Mouse (Mus musculus) cortical plate, adult 2 months (tissue): ENCODE measurements around the gene Epha7. TPM values are rescaled to one million over a fixed set of nuclear protein-coding genes. Genes with fewer than 3 reads are reported as not detected.

Experiments used
- H3K27ac ChIP-seq: fragments of 200-500 bp; 2 replicates; pipeline ENCODE4 v1.5.1; 2012; ENCODE audit warnings: low read length, control low read depth, inconsistent platforms; ENCODE audit not compliant: insufficient read depth
- H3K4me1 ChIP-seq: fragments of 200-500 bp; 2 replicates; pipeline ENCODE4 v1.6.1; 2011; ENCODE audit warnings: low read length; ENCODE audit not compliant: control insufficient read depth, insufficient read depth
- H3K4me3 ChIP-seq: fragments of 200-500 bp; 2 replicates; pipeline ENCODE4 v1.5.1; 2011; ENCODE audit warnings: mild to moderate bottlenecking, low read length, control low read depth; ENCODE audit not compliant: insufficient read depth
- CTCF ChIP-seq: fragments of 200-500 bp; IDR thresholded peaks from 2 replicates; pipeline ENCODE4 v1.5.1; 2011; ENCODE audit warnings: mild to moderate bottlenecking, control low read depth, low read length; ENCODE audit not compliant: insufficient read depth; ENCODE audit errors: extremely low read depth
- POLR2A ChIP-seq: fragments of 200-500 bp; IDR thresholded peaks from 2 replicates; pipeline ENCODE4 v1.6.1; 2011; ENCODE audit warnings: mild to moderate bottlenecking, low read length, control low read depth; ENCODE audit not compliant: insufficient read depth; ENCODE audit errors: extremely low read depth
- polyA plus RNA-seq: library from polyadenylated mRNA; depleted of rRNA; stranded (reverse); fragments of >200 nt; gene quantifications from 2 replicates; pipeline ENCODE4 v1.2.3, GENCODE M21; 2012

The Epha7 gene
- polyA plus RNA-seq, 1 experiment, result 29.3 TPM

DNA sequence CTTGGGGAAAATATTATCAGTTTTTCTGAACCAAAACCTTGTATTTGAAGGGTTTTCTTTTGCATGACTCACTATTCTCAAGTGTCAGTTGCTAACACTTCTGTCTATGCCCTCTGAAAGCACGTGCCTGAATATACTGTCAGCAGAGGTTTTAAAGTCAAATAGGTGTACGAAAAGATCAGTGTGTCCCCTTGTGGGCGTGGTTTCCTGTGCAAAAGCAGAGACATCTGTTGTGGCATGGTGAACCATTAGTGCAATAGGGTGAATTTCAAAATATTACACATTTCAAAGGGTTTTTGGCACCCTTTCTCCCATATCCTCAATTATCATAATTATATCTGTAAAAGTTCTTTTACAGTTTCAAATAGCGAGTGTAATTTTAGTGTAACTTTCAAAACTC lies 120.5 kb downstream of the Epha7 start:
- H3K27ac ChIP-seq, result no peak overlapping the region
- peaks cover 1% of the 10 kb centered on the region; the same call in 1 of the 2 replicates for H3K4me1 ChIP-seq
- no peak overlapping the region for H3K4me3 ChIP-seq
- TF ChIP-seq POLR2A (no peak), CTCF (no peak)

- no peak overlapping the region; the same call in 1 of the 2 replicates for H3K4me3 ChIP-seq
- H3K27ac ChIP-seq, result no peak overlapping the region
- H3K4me1 ChIP-seq, result peaks cover 1% of the 10 kb centered on the region; the same call in 1 of the 2 replicates
- TF ChIP-seq POLR2A (no peak), CTCF (no peak)
Observed at GRCm38 (mm10) chr4:28934802-28935201, 121.9 kb downstream of the Epha7 start.

GRCm38 (mm10) chr4:28935567-28935966 lies 122.6 kb downstream of the Epha7 start:
- Histone ChIP-seq H3K27ac (no peak overlapping the region), H3K4me3 (peak overlapping the region; percentile 6), H3K4me1 (peaks cover 1% of the 10 kb centered on the region; the same call in 1 of the 2 replicates)
- no peak for TF ChIP-seq CTCF
- TF ChIP-seq POLR2A, result no peak

GRCm38 (mm10) chr4:28940710-28941109 lies 127.8 kb downstream of the Epha7 start:
- no peak overlapping the region for H3K27ac ChIP-seq
- no peak overlapping the region for H3K4me3 ChIP-seq
- H3K4me1 ChIP-seq, result no peaks in the 10 kb centered on the region
- no peak for TF ChIP-seq POLR2A
- no peak for TF ChIP-seq CTCF

- no peak overlapping the region for H3K27ac ChIP-seq
- TF ChIP-seq POLR2A, result no peak
- no peak for TF ChIP-seq CTCF
- no peak overlapping the region for H3K4me3 ChIP-seq
- no peaks in the 10 kb centered on the region for H3K4me1 ChIP-seq
Observed at GRCm38 (mm10) chr4:28944237-28944636, 131.3 kb downstream of the Epha7 start.

DNA sequence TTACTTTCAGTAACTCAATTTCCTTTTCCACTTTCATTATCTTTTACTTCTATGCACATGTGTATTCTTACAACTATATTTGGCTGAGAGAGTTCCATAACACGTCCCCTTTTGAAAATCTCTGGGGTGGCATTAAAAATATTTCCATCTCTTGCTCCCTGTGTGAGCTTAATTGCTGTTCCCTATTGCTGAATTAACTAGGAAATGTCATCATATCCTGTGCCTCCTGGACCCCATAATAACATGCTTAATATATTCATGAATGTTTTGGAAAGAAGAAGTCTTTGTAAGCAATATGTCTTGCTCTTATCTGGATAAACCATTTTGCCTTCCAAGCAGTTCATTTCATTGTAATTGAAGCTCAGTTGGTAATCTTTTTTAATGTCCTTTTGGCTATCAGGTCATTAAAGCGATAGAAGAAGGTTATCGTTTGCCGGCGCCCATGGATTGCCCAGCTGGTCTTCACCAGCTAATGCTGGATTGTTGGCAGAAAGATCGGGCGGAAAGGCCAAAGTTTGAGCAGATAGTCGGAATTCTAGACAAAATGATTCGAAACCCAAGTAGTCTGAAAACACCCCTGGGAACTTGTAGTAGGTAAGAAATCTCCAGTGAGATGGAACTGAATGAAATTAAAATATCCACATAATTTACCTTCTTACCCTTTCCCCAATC lies 148.1 kb downstream of the Epha7 start:
- no peak for TF ChIP-seq POLR2A
- Histone ChIP-seq H3K27ac (no peak overlapping the region), H3K4me3 (no peak overlapping the region), H3K4me1 (no peaks in the 10 kb centered on the region)

DNA sequence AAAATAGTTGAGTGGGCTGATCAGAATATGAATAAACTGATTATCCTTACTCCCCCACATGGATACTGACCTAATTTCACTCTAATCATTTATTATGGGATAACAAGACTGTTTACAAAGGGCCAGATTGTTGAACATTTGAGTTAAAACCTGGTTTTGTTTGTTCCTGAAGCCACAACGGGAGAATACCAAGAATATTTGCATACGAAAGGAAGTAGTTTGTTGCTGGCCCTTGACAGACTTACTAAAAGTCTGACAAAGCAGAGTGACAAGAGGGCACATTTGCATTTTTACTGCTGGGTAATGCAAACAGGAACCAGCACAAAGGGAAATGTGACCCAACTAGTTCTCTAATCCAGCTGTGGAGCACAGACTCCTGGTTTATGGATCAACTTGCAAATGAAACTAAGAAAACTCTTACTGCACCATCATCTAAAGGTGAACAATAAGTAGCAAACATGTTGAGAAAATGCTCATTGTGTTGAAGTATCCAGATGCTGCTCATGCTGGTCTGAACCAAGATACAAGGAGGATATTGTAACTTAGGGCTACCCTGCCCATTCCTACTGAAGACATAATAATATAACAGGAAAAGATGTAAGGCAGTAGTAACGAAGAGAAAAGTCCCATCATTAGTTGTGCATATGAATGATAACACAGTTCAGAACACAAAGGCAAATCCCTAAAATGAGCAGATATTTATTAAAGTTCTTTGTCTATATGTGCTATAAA lies 154.8 kb downstream of the Epha7 start:
- H3K4me3 ChIP-seq, result no peak overlapping the region
- no peaks in the 10 kb centered on the region for H3K4me1 ChIP-seq
- TF ChIP-seq POLR2A, result no peak
- no peak for TF ChIP-seq CTCF
- H3K27ac ChIP-seq, result no peak overlapping the region

- Histone ChIP-seq H3K4me1 (no peaks in the 10 kb centered on the region), H3K4me3 (no peak overlapping the region), H3K27ac (no peak overlapping the region)
- TF ChIP-seq POLR2A (no peak), CTCF (no peak)
Observed at GRCm38 (mm10) chr4:28998462-28999286, 185.7 kb downstream of the Epha7 start.

DNA sequence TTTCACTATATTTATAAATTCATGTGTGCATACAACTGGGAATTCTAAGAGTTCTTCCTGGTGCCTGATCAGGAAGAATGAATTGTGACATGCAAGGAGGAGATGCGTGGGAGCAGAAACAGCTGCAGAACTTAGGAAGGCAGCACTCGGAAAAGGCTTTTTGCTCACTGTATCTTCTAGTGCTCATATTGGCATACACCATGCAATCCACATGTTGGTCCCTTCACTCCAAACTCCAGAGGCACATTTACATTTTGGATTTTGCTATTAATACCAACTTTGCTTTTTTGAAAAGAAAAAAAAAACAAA lies 186.3 kb downstream of the Epha7 start:
- Histone ChIP-seq H3K27ac (no peak overlapping the region), H3K4me3 (no peak overlapping the region), H3K4me1 (no peaks in the 10 kb centered on the region)
- TF ChIP-seq POLR2A (no peak), CTCF (no peak)

DNA sequence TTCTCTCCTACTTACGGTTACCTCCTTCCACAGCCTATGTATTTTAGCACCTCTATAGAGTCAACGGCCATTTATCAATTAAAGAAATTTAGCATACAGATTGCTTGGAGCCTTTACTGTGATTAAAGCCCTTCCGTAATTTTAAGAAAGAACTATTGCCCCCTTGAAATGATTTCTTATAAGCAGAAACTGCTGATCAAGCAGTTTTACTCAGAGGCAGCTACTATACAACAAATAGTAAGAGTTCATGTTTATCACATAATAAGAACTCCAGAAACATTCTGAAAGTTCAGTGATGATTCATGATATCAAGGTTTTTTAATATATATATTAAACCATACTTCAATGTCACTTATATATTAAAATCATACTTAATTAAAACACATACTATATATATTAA lies 197.4 kb downstream of the Epha7 start:
- Histone ChIP-seq H3K4me3 (no peak overlapping the region), H3K4me1 (no peaks in the 10 kb centered on the region), H3K27ac (no peak overlapping the region)
- no peak for TF ChIP-seq POLR2A
- no peak for TF ChIP-seq CTCF
